Mouse (Mus musculus): ENCODE data around the gene Smg6. TPM values are rescaled to one million over a fixed set of nuclear protein-coding genes. Genes with fewer than 3 reads are reported as not detected.

Smg6 gene
- polyA plus RNA-seq, 1 experiment from 2014 or later = 15.8 TPM

- H3K4me3 ChIP-seq (replicated peaks; ENCODE audit: low read length) = no peak overlapping the region
- no peak overlapping the region for H3K4me2 ChIP-seq (ENCODE audit: low read depth, low read length)
- no peaks in the 10 kb centered on the region for H3K9me3 ChIP-seq (replicated peaks; ENCODE audit: control insufficient read depth, low read length)
- peaks cover 35% of the 10 kb centered on the region for H3K4me1 ChIP-seq (ENCODE audit: control insufficient read depth, insufficient read depth, low read length)
- no peaks in the 10 kb centered on the region for H3K27me3 ChIP-seq (ENCODE audit: control insufficient read depth, insufficient read depth, low read length)
- peak overlapping the region; percentile 75 for H3K27ac ChIP-seq (ENCODE audit: low read length)
- 0 out of 2 replicates have a peak overlapping the region, but pooled peaks have one; percentile 7 for H3K9ac ChIP-seq (ENCODE audit: low read length)
- no peaks in the 10 kb centered on the region for H3K36me3 ChIP-seq (ENCODE audit: control insufficient read depth, insufficient read depth, low read length)
- ATAC-seq (ENCODE audit: insufficient read depth, low FRiP score) = peak; percentile 66; the same call in 1 of the 2 replicates
- 7% methylated on average over 2 of the region's 2 CpGs for WGBS
Observed at GRCm38 (mm10) chr11:75133951-75134350, 208.3 kb downstream of the Smg6 start.

- peak overlapping the region; percentile 75 for H3K27ac ChIP-seq (ENCODE audit: low read length)
- no peaks in the 10 kb centered on the region for H3K27me3 ChIP-seq (ENCODE audit: control insufficient read depth, insufficient read depth, low read length)
- no peak overlapping the region for H3K4me3 ChIP-seq (replicated peaks; ENCODE audit: low read length)
- 59% methylated on average over 5 of the region's 5 CpGs for WGBS
- H3K9ac ChIP-seq (ENCODE audit: low read length) = peak overlapping the region; percentile 18; the same call in 1 of the 2 replicates
- no peaks in the 10 kb centered on the region for H3K36me3 ChIP-seq (ENCODE audit: control insufficient read depth, insufficient read depth, low read length)
- ATAC-seq (ENCODE audit: insufficient read depth, low FRiP score) = no peak
- no peaks in the 10 kb centered on the region for H3K9me3 ChIP-seq (replicated peaks; ENCODE audit: control insufficient read depth, low read length)
- peaks cover 41% of the 10 kb centered on the region for H3K4me1 ChIP-seq (ENCODE audit: control insufficient read depth, insufficient read depth, low read length)
- H3K4me2 ChIP-seq (ENCODE audit: low read depth, low read length) = no peak overlapping the region
Observed at GRCm38 (mm10) chr11:75134485-75135068, 209.0 kb downstream of the Smg6 start.

- WGBS = 89% methylated on average over 4 of the region's 4 CpGs
- H3K27ac ChIP-seq (ENCODE audit: low read length) = peak overlapping the region; percentile 34; the same call in 1 of the 2 replicates
- H3K4me1 ChIP-seq (ENCODE audit: control insufficient read depth, insufficient read depth, low read length) = peaks cover 49% of the 10 kb centered on the region
- no peak overlapping the region for H3K4me3 ChIP-seq (replicated peaks; ENCODE audit: low read length)
- no peaks in the 10 kb centered on the region for H3K9me3 ChIP-seq (replicated peaks; ENCODE audit: control insufficient read depth, low read length)
- H3K9ac ChIP-seq (ENCODE audit: low read length) = no peak overlapping the region
- H3K27me3 ChIP-seq (ENCODE audit: control insufficient read depth, insufficient read depth, low read length) = no peaks in the 10 kb centered on the region
- H3K4me2 ChIP-seq (ENCODE audit: low read depth, low read length) = no peak overlapping the region
- no peaks in the 10 kb centered on the region for H3K36me3 ChIP-seq (ENCODE audit: control insufficient read depth, insufficient read depth, low read length)
- no peak for ATAC-seq (ENCODE audit: insufficient read depth, low FRiP score)
Observed at GRCm38 (mm10) chr11:75135358-75135757, 209.7 kb downstream of the Smg6 start.

GRCm38 (mm10) chr11:75136666-75137398, 211.2 kb downstream of the Smg6 start:
- no peak overlapping the region for H3K9ac ChIP-seq (ENCODE audit: low read length)
- H3K27me3 ChIP-seq (ENCODE audit: control insufficient read depth, insufficient read depth, low read length) = no peaks in the 10 kb centered on the region
- no peak for ATAC-seq (ENCODE audit: insufficient read depth, low FRiP score)
- 0 out of 2 replicates have a peak overlapping the region, but pooled peaks have one; percentile 16 for H3K27ac ChIP-seq (ENCODE audit: low read length)
- H3K9me3 ChIP-seq (replicated peaks; ENCODE audit: control insufficient read depth, low read length) = no peaks in the 10 kb centered on the region
- no peak overlapping the region for H3K4me2 ChIP-seq (ENCODE audit: low read depth, low read length)
- H3K36me3 ChIP-seq (ENCODE audit: control insufficient read depth, insufficient read depth, low read length) = no peaks in the 10 kb centered on the region
- peaks cover 63% of the 10 kb centered on the region for H3K4me1 ChIP-seq (ENCODE audit: control insufficient read depth, insufficient read depth, low read length)
- H3K4me3 ChIP-seq (replicated peaks; ENCODE audit: low read length) = no peak overlapping the region
- WGBS = 43% methylated on average over 5 of the region's 5 CpGs

- H3K27ac ChIP-seq (ENCODE audit: low read length) = peak overlapping the region; percentile 92
- 21% methylated on average over 11 of the region's 11 CpGs for WGBS
- ATAC-seq (ENCODE audit: insufficient read depth, low FRiP score) = peak; percentile 48; the same call in 1 of the 2 replicates
- no peaks in the 10 kb centered on the region for H3K36me3 ChIP-seq (ENCODE audit: control insufficient read depth, insufficient read depth, low read length)
- no peak overlapping the region for H3K9ac ChIP-seq (ENCODE audit: low read length)
- H3K4me3 ChIP-seq (replicated peaks; ENCODE audit: low read length) = no peak overlapping the region
- H3K4me2 ChIP-seq (ENCODE audit: low read depth, low read length) = no peak overlapping the region
- no peaks in the 10 kb centered on the region for H3K9me3 ChIP-seq (replicated peaks; ENCODE audit: control insufficient read depth, low read length)
- H3K4me1 ChIP-seq (ENCODE audit: control insufficient read depth, insufficient read depth, low read length) = peaks cover 60% of the 10 kb centered on the region
- no peaks in the 10 kb centered on the region for H3K27me3 ChIP-seq (ENCODE audit: control insufficient read depth, insufficient read depth, low read length)
Observed at GRCm38 (mm10) chr11:75139122-75139963, 213.7 kb downstream of the Smg6 start.

GRCm38 (mm10) chr11:75140431-75140830, 214.8 kb downstream of the Smg6 start:
- Histone ChIP-seq H3K9me3 (replicated peaks; ENCODE audit: control insufficient read depth, low read length) (no peaks in the 10 kb centered on the region), H3K4me2 (ENCODE audit: low read depth, low read length) (no peak overlapping the region), H3K9ac (ENCODE audit: low read length) (no peak overlapping the region; the same call in 1 of the 2 replicates), H3K27me3 (ENCODE audit: control insufficient read depth, insufficient read depth, low read length) (no peaks in the 10 kb centered on the region), H3K4me3 (replicated peaks; ENCODE audit: low read length) (no peak overlapping the region), H3K36me3 (ENCODE audit: control insufficient read depth, insufficient read depth, low read length) (no peaks in the 10 kb centered on the region), H3K27ac (ENCODE audit: low read length) (peak overlapping the region; percentile 92), H3K4me1 (ENCODE audit: control insufficient read depth, insufficient read depth, low read length) (peaks cover 52% of the 10 kb centered on the region)
- 62% methylated on average over 5 of the region's 5 CpGs for WGBS
- peak; percentile 14; the same call in 1 of the 2 replicates for ATAC-seq (ENCODE audit: insufficient read depth, low FRiP score)

GRCm38 (mm10) chr11:75141038-75141437, 215.4 kb downstream of the Smg6 start:
- Histone ChIP-seq H3K4me3 (replicated peaks; ENCODE audit: low read length) (no peak overlapping the region), H3K36me3 (ENCODE audit: control insufficient read depth, insufficient read depth, low read length) (no peaks in the 10 kb centered on the region), H3K27ac (ENCODE audit: low read length) (peak overlapping the region; percentile 92), H3K27me3 (ENCODE audit: control insufficient read depth, insufficient read depth, low read length) (no peaks in the 10 kb centered on the region), H3K9ac (ENCODE audit: low read length) (no peak overlapping the region), H3K4me1 (ENCODE audit: control insufficient read depth, insufficient read depth, low read length) (peaks cover 52% of the 10 kb centered on the region), H3K4me2 (ENCODE audit: low read depth, low read length) (no peak overlapping the region), H3K9me3 (replicated peaks; ENCODE audit: control insufficient read depth, low read length) (no peaks in the 10 kb centered on the region)
- no peak for ATAC-seq (ENCODE audit: insufficient read depth, low FRiP score)
- 39% methylated on average over 3 of the region's 3 CpGs for WGBS

- peaks cover 52% of the 10 kb centered on the region for H3K4me1 ChIP-seq (ENCODE audit: control insufficient read depth, insufficient read depth, low read length)
- 20% methylated on average over 1 of the region's 1 CpGs for WGBS
- no peak overlapping the region for H3K4me2 ChIP-seq (ENCODE audit: low read depth, low read length)
- no peak overlapping the region for H3K4me3 ChIP-seq (replicated peaks; ENCODE audit: low read length)
- H3K9me3 ChIP-seq (replicated peaks; ENCODE audit: control insufficient read depth, low read length) = no peaks in the 10 kb centered on the region
- ATAC-seq (ENCODE audit: insufficient read depth, low FRiP score) = peak; percentile 45; the same call in 1 of the 2 replicates
- H3K27ac ChIP-seq (ENCODE audit: low read length) = peak overlapping the region; percentile 92
- H3K36me3 ChIP-seq (ENCODE audit: control insufficient read depth, insufficient read depth, low read length) = no peaks in the 10 kb centered on the region
- H3K9ac ChIP-seq (ENCODE audit: low read length) = 0 out of 2 replicates have a peak overlapping the region, but pooled peaks have one; percentile 28
- H3K27me3 ChIP-seq (ENCODE audit: control insufficient read depth, insufficient read depth, low read length) = no peaks in the 10 kb centered on the region
Observed at GRCm38 (mm10) chr11:75141913-75142312, 216.3 kb downstream of the Smg6 start.
